Mouse (Mus musculus): ENCODE results near the gene Rgs7bp. TPM values are rescaled to one million over a fixed set of nuclear protein-coding genes. Genes with fewer than 3 reads are reported as not detected.

The Rgs7bp gene
- total RNA-seq, 2 experiments from 2014 or later, result 0.48 to 0.70 TPM

DNA sequence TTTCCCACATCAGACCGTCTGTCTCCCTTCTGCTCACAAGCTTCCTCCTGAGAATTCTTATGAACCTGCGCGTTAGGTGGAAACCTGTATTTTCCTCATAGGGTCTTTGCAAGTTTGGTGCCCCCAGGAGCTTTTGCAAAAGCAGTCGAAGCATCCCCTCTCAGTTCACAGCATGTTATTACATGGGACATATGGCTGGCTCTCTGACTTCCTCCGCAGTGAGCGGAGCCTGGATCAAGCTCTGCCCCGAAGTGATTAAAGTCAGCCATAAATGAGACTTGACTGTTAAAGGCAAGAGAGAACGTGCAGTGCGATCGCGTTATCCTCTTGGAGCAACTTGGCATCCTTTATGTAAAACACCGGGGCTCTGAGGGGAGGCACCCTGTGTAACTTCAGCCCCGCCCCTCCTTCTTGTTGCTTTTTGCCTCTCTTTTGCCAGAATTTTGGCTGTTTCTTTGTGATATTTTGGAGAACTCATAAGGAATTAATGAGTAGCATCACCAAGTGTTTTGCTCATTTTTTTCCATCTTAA is 66.7 kb downstream of the Rgs7bp start:
- no peak for TF ChIP-seq CTCF (IDR thresholded peaks at IDR 0.05)
- H3K4me3 ChIP-seq, result peak overlapping the region; percentile 54
- DNase-seq, result no peak
- H3K27ac ChIP-seq, result no peak overlapping the region
- intact Hi-C loops (cut with DNase I), result no loop called here

DNA sequence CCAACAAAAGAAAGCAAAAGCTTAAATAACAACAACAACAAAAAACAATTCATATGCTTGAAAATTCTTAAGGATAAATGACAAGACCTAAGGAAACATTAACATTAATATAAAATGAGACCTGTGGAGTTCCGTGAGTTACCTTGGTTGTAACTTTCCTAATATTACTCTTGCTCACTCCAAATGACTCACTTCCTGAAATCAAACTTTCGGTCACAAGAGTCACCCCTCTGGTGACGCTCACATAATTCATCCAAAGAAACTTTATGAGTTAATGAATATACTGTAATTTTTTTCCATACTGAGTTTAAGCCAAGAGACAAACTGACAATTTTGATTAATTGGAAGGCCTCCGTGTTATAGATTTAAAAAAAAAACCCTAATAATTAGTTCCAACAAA is 69.0 kb downstream of the Rgs7bp start:
- DNase-seq, result no peak
- H3K27ac ChIP-seq, result no peak overlapping the region
- no peak overlapping the region for H3K4me3 ChIP-seq
- intact Hi-C loops (cut with DNase I), result no loop called here
- no peak for TF ChIP-seq CTCF (IDR thresholded peaks at IDR 0.05)

DNA sequence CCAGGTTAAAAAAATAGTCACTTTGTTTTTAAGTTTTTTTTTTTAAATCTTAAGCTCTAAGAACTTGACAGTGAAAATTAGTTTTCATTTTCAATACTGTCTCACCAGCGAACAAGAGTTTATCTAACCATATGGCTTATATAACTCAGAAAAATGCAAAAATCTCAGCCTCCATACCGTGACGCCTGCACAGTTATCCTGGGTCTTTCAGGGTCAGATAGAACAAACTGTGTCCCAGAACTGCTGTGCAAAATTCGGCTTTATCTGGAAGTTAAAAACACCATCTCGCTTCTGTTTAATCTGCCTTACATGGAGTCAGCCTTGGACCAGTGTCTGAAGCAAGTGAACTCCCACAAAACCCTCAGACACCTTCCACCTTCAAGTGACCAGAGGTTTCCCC is 70.7 kb downstream of the Rgs7bp start:
- no peak overlapping the region for H3K27ac ChIP-seq
- TF ChIP-seq CTCF (IDR thresholded peaks at IDR 0.05), result no peak
- intact Hi-C loops (cut with DNase I), result no loop called here
- DNase-seq, result no peak
- no peak overlapping the region for H3K4me3 ChIP-seq

DNA sequence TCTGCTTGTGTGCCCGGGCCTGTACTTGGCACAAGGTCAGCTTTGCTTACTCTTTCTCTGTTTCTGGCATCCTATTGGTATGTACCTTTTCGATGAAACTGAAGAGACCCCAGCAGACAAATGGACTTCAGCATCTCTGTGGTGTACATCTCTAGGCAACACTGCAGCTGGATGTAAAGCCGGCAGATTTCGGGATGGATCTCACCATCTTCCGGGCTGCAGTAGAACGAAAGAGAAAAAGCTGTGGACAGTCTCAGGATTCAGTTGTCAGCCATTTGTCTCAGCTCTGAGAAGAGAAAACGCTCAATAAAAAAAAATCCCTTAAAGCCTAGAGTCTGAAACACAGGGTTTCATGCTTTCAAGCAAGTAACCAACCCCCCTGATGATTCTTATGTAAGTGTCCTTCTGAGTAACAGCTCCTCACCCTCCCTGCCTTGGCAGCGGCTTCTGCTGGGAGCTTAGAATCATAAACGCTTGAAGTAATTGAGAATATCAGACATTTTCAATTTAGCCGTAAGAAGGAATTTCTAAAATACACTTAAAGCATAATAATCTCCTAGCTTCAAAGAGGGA is 71.9 kb downstream of the Rgs7bp start:
- DNase-seq, result no peak
- H3K4me3 ChIP-seq, result no peak overlapping the region
- intact Hi-C loops (cut with DNase I), result no loop called here
- no peak for TF ChIP-seq CTCF (IDR thresholded peaks at IDR 0.05)
- no peak overlapping the region for H3K27ac ChIP-seq

DNA sequence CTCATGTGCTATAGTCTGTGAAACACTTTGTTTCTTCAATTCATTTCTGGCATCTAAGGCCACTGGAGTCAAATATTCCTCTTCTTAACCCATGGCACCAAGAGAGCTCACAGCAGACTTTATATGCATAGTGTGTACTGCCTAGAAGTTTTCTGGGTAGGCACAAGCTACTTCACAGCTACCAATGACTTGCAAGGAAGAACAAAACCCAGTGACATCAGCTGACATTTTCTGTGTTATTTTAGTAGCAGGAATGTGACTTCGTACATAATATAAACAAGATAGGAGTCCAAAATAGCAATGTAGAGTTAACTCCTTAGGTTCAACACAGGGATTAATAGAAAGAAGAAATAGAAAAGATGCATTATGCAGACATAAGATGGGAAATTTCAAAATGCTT is 76.6 kb downstream of the Rgs7bp start:
- H3K4me3 ChIP-seq, result no peak overlapping the region
- TF ChIP-seq CTCF (IDR thresholded peaks at IDR 0.05), result no peak
- H3K27ac ChIP-seq, result no peak overlapping the region
- intact Hi-C loops (cut with DNase I), result no loop called here
- no peak for DNase-seq

DNA sequence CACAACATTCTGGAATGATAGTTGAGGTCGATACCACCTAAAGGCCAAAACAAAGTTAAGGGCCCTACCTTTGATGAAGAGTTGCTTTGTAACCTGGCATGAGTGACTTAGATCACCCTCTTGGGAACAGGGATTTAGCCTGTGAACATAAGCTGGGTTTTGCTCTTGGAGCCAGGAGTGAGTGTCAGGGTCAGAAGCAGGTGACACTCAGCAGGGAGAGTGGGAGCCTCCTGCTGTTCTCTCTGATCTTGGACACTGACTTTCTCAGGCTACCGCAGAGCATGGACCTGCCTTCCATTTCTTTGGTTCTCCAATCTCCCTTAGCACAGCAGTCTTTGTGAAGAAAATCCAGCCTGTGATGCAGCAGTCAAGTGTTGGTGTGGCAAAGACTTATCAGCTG is 87.2 kb downstream of the Rgs7bp start:
- Histone ChIP-seq H3K4me3 (no peak overlapping the region), H3K27ac (no peak overlapping the region)
- TF ChIP-seq CTCF (IDR thresholded peaks at IDR 0.05), result no peak
- no peak for DNase-seq
- intact Hi-C loops (cut with DNase I), result no loop called here

DNA sequence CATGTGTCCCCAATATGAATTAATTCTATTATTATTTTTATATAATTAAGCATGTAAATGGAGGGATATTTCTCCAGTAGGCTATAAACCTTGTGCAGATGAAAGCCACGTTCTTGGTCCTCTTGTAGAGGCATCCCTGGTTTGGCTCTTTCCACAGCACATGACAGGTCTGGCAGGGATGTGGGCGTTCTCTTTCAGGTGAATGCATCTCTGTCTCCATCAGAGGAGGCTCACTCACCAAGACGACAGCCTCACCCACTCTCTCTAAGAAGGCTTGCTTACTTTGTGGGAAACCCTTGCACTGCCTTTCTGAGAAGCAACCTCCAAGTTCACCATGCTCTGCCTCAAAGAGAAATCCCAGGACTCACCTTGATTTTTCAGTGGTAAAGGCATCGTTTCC is 91.0 kb downstream of the Rgs7bp start:
- Histone ChIP-seq H3K4me3 (no peak overlapping the region), H3K27ac (no peak overlapping the region)
- no peak for DNase-seq
- intact Hi-C loops (cut with DNase I), result no loop called here
- no peak for TF ChIP-seq CTCF (IDR thresholded peaks at IDR 0.05)

DNA sequence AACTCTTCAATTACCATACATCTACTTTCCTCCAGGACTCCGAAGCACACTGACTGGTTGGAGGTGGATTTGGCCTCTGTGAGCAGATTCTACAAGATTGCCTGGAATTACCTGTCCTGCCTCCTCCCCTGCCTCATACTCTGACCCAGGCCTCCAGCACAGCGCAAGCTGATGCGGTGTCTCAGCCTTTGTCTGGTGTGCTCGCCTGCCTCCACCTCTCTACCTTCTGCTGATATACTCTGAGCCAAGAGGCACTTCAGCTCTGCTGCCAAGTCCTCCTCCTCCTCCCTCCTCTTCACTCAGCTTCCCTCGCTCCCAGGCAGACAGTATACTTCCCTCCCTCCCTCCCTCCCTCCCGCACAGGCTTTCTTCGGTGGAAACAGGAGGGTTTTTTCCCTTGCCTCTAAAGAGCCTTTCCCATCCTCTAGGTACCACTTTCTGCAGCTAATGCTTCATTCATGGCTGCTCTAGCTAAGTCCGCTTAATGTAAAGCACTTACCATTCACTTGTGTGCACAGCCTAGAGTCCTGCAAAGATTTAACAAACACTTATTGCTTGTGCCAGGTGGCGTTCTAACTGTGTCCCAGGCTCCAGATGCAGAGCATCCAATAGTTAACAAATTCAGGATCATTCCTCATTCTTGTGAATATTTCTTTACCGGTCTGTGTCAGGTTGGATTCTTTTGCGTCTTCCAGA is 91.9 kb downstream of the Rgs7bp start:
- intact Hi-C loops (cut with DNase I), result no loop called here
- TF ChIP-seq CTCF (IDR thresholded peaks at IDR 0.05), result no peak
- Histone ChIP-seq H3K4me3 (no peak overlapping the region), H3K27ac (no peak overlapping the region)
- DNase-seq, result no peak

DNA sequence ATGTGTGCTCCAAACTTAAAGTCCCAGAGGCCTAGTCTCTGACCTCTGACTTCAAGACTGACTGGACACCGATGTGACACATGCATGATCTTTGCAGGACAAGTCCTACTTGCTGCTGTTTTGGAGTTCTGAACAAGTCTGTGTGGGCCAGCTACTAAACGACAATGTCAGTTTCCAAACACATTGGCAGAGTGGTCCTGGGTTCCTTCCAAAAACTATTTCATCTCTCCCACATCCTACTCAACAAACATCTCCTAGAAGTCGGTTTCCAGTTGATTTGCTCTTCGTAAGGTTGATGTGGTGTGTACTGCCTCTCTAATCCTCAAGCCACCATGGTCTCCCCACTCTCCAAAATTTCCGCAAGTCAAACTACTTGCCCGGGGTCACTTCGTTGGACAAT is 92.6 kb downstream of the Rgs7bp start:
- intact Hi-C loops (cut with DNase I), result no loop called here
- Histone ChIP-seq H3K27ac (no peak overlapping the region), H3K4me3 (no peak overlapping the region)
- no peak for TF ChIP-seq CTCF (IDR thresholded peaks at IDR 0.05)
- no peak for DNase-seq

DNA sequence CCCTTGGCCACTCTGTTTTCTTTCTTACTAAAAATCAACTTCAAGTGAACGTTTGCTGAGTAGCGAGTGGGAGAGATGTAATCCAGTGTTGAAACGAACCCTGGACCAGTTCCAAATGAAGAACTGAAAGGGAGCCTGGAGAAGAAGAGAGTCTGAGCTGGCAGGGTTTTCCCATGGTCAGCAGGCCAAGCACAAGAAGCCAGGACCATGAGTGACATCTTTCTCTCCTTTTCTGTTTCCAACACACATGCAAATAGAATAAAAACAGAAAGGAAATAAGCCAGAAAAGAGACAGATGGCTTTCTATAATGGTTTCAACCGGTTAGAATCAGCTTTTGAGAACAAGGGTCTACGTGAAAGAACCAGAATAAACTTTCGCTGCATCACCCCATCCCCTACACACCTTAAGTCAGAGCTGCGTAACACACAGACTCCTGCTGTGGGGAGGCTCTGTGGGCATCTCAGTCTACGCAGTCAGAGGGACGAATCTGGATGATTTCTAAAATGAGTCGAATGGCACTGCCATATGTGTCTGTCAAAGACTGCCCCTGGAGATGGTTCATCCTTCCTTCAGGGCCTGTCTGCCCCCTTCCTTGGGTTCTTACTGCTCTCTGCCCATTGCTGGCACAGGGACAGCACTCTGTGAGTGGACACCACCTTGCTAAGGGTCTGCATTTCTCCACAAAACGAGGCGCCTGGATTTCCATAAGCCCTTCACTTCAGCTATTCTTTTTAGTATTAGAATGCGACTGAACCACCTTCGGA is 93.6 kb downstream of the Rgs7bp start:
- Histone ChIP-seq H3K27ac (no peak overlapping the region; the same call in 1 of the 2 replicates), H3K4me3 (no peak overlapping the region)
- no peak for DNase-seq
- no peak for TF ChIP-seq CTCF (IDR thresholded peaks at IDR 0.05)
- intact Hi-C loops (cut with DNase I), result no loop called here

DNA sequence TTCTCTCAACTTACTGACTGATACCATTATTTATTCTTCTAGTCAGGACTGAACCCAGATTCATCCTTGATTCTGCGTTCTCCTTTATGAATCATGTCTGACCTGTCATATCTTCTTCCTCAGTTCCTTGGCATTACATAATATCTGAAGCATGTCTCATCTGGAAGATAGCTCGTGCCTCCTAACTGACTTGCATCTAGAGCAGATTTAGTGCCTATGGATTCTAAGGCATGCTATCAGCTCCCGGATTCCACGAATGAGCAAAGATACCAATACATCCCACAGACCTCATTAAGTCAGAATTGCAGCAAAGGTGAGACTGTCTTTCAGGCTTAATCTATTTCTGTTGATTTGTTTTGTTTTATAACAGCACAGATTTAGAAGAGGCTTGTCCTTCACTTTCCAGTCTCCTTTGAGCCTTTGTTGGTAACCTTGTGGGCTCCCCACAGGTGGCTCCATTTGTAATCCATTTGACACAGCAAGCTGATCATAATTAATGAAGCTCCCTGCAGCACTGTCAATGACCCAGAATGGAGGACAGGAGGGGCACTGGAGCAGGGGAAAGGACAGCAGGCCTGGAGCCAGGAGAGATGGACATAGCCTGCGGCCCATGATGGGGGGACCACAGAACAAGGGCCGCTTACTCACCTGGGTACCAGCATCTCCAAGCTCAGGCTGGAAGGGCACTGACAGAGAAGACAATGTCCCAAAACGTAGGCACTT is 94.4 kb downstream of the Rgs7bp start:
- H3K27ac ChIP-seq, result no peak overlapping the region; the same call in 1 of the 2 replicates
- no peak for TF ChIP-seq CTCF (IDR thresholded peaks at IDR 0.05)
- intact Hi-C loops (cut with DNase I), result no loop called here
- no peak overlapping the region for H3K4me3 ChIP-seq
- no peak for DNase-seq

DNA sequence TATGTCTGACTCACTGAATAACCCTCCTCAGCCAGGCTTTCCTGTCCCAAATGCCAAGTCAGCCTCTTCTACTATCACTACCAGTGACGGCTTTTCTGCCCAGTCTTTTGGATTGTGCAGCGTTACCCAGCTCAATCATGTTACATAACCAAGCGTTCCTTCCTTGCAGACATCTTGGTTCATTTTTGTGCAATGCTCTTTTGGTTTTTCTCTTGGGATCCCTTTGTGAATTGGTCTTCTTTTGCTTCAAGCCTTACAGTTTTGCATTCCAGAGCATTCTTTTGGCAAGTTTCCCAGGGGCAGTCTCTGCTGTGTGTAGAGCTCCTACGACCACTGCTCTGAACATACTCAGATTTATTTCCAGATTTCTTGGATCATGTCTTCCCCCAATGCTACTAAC is 95.0 kb downstream of the Rgs7bp start:
- intact Hi-C loops (cut with DNase I), result no loop called here
- no peak overlapping the region for H3K4me3 ChIP-seq
- no peak for DNase-seq
- TF ChIP-seq CTCF (IDR thresholded peaks at IDR 0.05), result no peak
- no peak overlapping the region for H3K27ac ChIP-seq

DNA sequence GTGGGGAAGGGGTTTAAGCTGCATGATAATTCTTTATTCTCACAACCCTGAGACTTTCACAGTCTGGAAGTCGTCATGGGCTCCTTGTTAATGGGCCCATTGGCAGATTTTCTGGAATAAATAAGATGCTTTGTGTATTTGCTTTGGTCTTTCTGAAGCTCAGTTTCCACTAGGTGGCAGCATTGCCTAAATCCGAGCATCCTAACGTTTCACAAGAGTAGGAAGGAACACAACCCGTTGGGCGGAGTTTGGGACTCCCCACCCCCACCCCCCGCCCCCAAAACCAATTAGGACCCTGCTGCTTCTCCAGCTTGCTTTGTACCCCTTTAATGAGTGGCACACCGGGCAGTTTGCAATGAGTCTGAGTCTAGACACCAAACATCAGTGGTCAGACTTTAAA is 106.8 kb downstream of the Rgs7bp start:
- intact Hi-C loops (cut with DNase I), result loop anchor here (5.0 kb wide), 1 partner anchor 274 kb away; no protein-coding TSS in a partner anchor
- H3K4me3 ChIP-seq, result no peak overlapping the region

More for the DNA sequence above, 106.8 kb downstream of the Rgs7bp start:
- DNase-seq, result peak; percentile 67
- TF ChIP-seq CTCF (IDR thresholded peaks at IDR 0.05), result peak; percentile 85
- H3K27ac ChIP-seq, result no peak overlapping the region

Measured in gastrocnemius, adult 2 months (tissue).